Mouse (Mus musculus) ES-Bruce4 (cell line): ENCODE data around the gene Gm13697. TPM values are rescaled to one million over a fixed set of nuclear protein-coding genes. Genes with fewer than 3 reads are reported as not detected.
"Not testable (repeated sequence)": the region's sequence is repeated elsewhere in the genome, so short reads cannot be mapped to it uniquely, and the experiment has no call there.

Source experiments
- H3K27ac ChIP-seq: 2 replicates; pipeline ENCODE4 v1.5.1; 2012; ENCODE audit warnings: low read length, inconsistent platforms; ENCODE audit not compliant: insufficient read depth
- H3K27me3 ChIP-seq: 2 replicates; pipeline ENCODE4 v1.6.1; 2012; ENCODE audit warnings: mild to moderate bottlenecking, low read length, inconsistent platforms; ENCODE audit not compliant: control insufficient read depth, poor library complexity, insufficient read depth, severe bottlenecking
- H3K36me3 ChIP-seq: 2 replicates; pipeline ENCODE4 v1.6.1; 2012; ENCODE audit warnings: inconsistent platforms, mild to moderate bottlenecking, low read length, moderate library complexity; ENCODE audit not compliant: control insufficient read depth, poor library complexity, insufficient read depth, severe bottlenecking
- H3K4me1 ChIP-seq: one replicate; pipeline ENCODE4 v1.8.1; 2011; ENCODE audit warnings: low read length; ENCODE audit not compliant: control insufficient read depth, insufficient read depth
- H3K4me3 ChIP-seq: 2 replicates; pipeline ENCODE4 v1.5.1; 2011; ENCODE audit warnings: low read depth, mild to moderate bottlenecking, low read length
- H3K9ac ChIP-seq: 2 replicates; pipeline ENCODE4 v1.6.1; 2012; ENCODE audit warnings: low read depth, mild to moderate bottlenecking, inconsistent platforms; ENCODE audit not compliant: poor library complexity, severe bottlenecking
- H3K9me3 ChIP-seq: replicated peaks from 2 replicates; pipeline ENCODE4 v1.6.1; 2012; ENCODE audit warnings: mild to moderate bottlenecking, low read length, inconsistent platforms; ENCODE audit not compliant: control insufficient read depth, poor library complexity, insufficient read depth, severe bottlenecking
- CTCF ChIP-seq: IDR thresholded peaks from one replicate; pipeline ENCODE4 v1.8.1; 2011; ENCODE audit warnings: low read depth, low read length
- EP300 ChIP-seq: IDR thresholded peaks from 2 replicates; pipeline ENCODE4 v1.6.1; 2011; ENCODE audit warnings: low read depth, low read length; ENCODE audit not compliant: insufficient read depth
- POLR2A ChIP-seq: IDR thresholded peaks from one replicate; pipeline ENCODE4 v1.8.1; 2011; ENCODE audit warnings: low read length; ENCODE audit not compliant: insufficient read depth
- polyA plus RNA-seq: library from polyadenylated mRNA; stranded (reverse); fragments of >200 nt; gene quantifications from 2 replicates; pipeline ENCODE4 v1.2.4, GENCODE M21; 2011; ENCODE audit warnings: low read depth; ENCODE audit not compliant: missing spikeins, insufficient read depth, insufficient read length

Gm13697 gene
- polyA plus RNA-seq, 1 experiment = not detected

DNA sequence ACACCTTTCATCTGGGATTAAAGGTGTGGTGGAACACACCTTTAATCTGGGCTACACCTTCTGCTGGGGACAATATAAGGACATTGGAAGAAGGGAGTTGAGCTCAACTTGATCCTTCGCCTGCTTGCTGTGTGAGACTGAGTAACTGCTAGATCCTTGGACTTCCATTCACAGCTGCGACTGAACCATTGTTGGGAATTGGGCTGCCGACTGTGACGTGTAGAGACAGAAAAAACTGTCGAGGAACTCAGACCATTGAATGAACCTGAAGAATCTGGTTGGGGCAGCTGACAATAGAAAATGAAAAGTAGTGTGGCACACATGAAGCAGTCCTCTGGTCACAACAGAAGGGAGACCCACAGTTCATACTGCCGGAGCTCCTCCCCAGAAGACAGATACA, 5.7 kb downstream of the Gm13697 start, which contains the start of gene Gm13691:
TSS of gene Gm13691 (plus strand) at position 301 of the 400 bp plus-strand sequence.
- H3K27ac ChIP-seq, H3K27me3 ChIP-seq, H3K4me1 ChIP-seq, H3K4me3 ChIP-seq, H3K9ac ChIP-seq, H3K36me3 ChIP-seq, H3K9me3 ChIP-seq: not testable (repeated sequence)

DNA sequence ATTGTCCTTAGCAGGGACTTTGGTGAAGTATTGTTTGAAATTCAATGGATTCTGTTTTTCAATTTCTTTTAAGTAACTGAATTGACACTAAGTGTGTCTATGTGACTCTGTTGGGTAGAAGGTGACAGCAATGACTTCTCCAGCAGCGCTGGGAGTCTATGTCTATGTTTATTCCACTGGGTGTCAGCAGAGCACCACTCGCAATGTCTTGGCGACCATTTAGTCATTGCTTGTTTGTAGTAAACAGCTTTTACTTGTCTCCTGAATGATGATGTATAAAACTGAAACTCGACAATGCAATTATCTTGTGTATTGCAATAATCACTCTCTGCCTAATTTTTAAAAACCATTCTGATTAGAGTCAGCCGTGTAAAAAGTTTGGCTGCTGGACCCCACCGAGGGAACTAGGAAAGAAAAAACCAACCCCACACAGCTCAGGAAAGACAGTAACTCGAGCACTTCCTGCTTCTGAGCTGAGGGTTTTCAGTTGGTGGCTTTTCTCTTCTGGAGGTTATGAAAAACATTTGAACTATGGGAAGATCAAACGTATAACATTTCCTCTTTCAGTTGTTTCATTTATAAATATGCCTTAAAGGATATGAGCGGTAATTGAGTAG, 9.2 kb downstream of the Gm13697 start:
- H3K9ac ChIP-seq, H3K36me3 ChIP-seq, H3K27ac ChIP-seq, H3K9me3 ChIP-seq, H3K4me3 ChIP-seq, H3K4me1 ChIP-seq, H3K27me3 ChIP-seq: not testable (repeated sequence)

DNA sequence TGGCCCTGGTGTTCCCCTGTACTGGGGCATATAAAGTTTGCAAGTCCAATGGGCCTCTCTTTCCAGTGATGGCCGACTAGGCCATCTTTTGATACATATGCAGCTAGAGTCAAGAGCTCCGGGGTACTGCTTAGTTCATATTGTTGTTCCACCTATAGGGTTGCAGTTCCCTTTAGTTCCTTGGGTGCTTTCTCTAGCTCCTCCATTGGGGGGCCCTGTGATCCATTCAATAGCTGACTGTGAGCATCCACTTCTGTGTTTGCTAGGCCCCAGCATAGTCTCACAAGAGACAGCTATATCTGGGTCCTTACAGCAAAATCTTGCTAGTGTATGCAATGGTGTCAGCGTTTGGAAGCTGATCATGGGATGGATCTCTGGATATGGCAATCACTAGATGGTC, 10.0 kb downstream of the Gm13697 start:
- H3K4me3 ChIP-seq, H3K4me1 ChIP-seq, H3K9ac ChIP-seq, H3K27ac ChIP-seq, H3K36me3 ChIP-seq, H3K27me3 ChIP-seq, H3K9me3 ChIP-seq: not testable (repeated sequence)

DNA sequence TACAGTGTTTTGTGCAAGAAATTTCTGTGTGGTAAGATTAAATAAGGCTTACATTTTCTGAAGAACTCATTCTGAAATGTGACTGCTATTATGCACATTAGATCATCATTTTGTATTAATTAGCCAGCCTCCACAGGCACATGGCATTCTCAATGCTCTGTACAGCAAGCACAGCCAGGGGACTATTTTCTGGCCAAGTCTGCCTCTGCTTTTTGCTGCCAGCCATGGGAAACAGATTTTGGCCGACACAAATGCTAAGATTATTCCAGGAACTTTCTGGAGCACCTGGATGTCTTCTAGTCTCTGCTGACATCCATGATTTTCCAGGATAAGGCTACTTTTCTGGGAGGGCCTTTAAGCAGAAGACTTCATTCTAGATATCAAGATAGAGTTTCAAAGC, 24.4 kb downstream of the Gm13697 start:
- Histone ChIP-seq H3K9ac (no peak overlapping the region), H3K27ac (no peak overlapping the region), H3K4me3 (no peak overlapping the region), H3K27me3 (no peaks in the 10 kb centered on the region), H3K36me3 (no peaks in the 10 kb centered on the region), H3K4me1 (no peaks in the 10 kb centered on the region), H3K9me3 (no peaks in the 10 kb centered on the region)
- TF ChIP-seq CTCF = no peak
- TF ChIP-seq POLR2A = no peak
- TF ChIP-seq EP300 = no peak

DNA sequence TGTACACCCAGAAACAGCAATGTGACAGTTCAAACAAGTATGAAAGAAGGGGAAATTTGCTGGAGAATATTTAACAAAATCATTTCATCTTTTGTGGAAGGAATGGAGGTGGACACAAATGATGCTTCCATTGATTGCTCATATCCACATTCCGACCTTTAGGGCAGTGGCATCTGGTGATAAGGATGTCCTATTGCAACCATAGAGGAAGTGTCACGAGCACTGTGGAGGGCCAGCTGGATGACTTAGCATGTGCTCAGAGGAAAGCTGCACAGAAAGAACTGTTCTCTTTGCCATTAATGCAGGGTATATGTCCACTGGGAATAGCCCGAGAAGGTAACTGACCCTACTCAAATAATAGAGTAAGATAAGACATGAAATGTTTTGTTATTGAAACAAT, 25.3 kb downstream of the Gm13697 start:
- H3K4me1 ChIP-seq = no peaks in the 10 kb centered on the region
- no peak overlapping the region for H3K27ac ChIP-seq
- no peak overlapping the region for H3K9ac ChIP-seq
- no peaks in the 10 kb centered on the region for H3K36me3 ChIP-seq
- H3K27me3 ChIP-seq = no peaks in the 10 kb centered on the region
- H3K9me3 ChIP-seq = no peaks in the 10 kb centered on the region
- no peak for TF ChIP-seq POLR2A
- TF ChIP-seq EP300 = no peak
- TF ChIP-seq CTCF = no peak
- H3K4me3 ChIP-seq = no peak overlapping the region

DNA sequence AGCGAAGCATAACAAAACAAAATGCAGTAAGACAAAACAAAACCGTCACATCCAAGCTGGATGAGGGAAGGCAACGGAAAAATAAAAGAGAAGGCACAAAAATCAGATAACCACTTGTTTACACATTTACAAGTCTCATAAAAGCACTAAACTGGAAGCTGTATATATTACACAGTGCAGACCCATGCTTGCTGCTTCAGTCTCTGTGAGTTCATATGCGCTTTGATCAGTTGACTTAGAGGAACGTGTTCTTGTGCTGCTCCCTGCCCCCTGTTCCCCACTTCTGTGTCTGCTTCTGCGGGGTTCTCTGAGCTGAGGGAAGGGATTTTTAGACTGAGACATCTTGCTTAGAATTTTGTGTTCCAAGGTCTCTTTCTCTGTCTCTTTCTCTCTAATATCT, 30.0 kb downstream of the Gm13697 start:
- Histone ChIP-seq H3K27me3 (no peaks in the 10 kb centered on the region), H3K9me3 (no peaks in the 10 kb centered on the region), H3K4me3 (no peak overlapping the region), H3K36me3 (no peaks in the 10 kb centered on the region), H3K9ac (no peak overlapping the region), H3K4me1 (no peaks in the 10 kb centered on the region), H3K27ac (no peak overlapping the region)
- TF ChIP-seq CTCF (no peak), EP300 (no peak), POLR2A (no peak)

DNA sequence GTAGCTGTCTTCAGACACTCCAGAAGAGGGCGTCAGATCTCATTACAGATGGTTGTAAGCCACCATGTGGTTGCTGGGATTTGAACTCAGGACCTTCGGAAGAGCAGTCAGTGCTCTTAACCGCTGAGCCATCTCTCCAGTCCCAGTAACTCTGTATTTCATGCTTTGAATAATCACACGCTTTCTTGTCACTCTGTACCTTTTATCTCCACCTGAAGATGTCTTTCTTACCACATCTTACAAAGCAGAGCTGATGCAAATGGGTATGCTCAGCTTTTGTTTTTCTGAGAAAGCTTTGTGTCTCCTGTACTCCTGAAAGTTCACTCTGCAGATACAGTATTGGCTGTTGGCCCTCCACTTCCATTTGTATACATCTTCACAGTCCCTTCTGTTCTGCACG, 31.7 kb downstream of the Gm13697 start:
- not testable (repeated sequence) for H3K9ac ChIP-seq, H3K9me3 ChIP-seq, H3K27ac ChIP-seq, H3K27me3 ChIP-seq, H3K36me3 ChIP-seq, H3K4me3 ChIP-seq, H3K4me1 ChIP-seq
